Mouse (Mus musculus): ENCODE results near the gene Zfp14. TPM values are rescaled to one million over a fixed set of nuclear protein-coding genes. Genes with fewer than 3 reads are reported as not detected.

Zfp14 gene
- polyA plus RNA-seq (2017; shearing (Covaris generic)): 2.0 TPM

GRCm38 (mm10) chr7:30050882-30051548, at the start of gene Zfp14:
TSS of gene Zfp14 (minus strand) at chr7:30051380.

GRCm38 (mm10) chr7:30094646-30095429, 43.7 kb upstream of the Zfp14 start, which contains the start of gene Zfp260:
TSS of gene Zfp260 (plus strand) at chr7:30094777.

GRCm38 (mm10) chr7:30090092-30090969, 39.2 kb upstream of the Zfp14 start, which contains the start of the genes Gm26920 and Zfp566:
TSS of gene Gm26920 (minus strand) at chr7:30090410.
TSS of gene Zfp566 (minus strand) at chr7:30090527.

GRCm38 (mm10) chr7:30072146-30073028, 21.2 kb upstream of the Zfp14 start, which contains the start of gene Zfp82:
TSS of gene Zfp82 (minus strand) at chr7:30072900.

Other genes with a start within 250 kb of the Zfp14 start
- gene Zfp790, start 235.3 kb downstream of the Zfp14 start, polyA plus RNA-seq (2017; shearing (Covaris generic)): 8.3 TPM
- gene Zfp940, start 197.7 kb downstream of the Zfp14 start, polyA plus RNA-seq (2017; shearing (Covaris generic)): 4.3 TPM
- gene Zfp420, start 191.4 kb downstream of the Zfp14 start, polyA plus RNA-seq (2017; shearing (Covaris generic)): 12.1 TPM
- gene Zfp27, start 144.8 kb downstream of the Zfp14 start, polyA plus RNA-seq (2017; shearing (Covaris generic)): 2.4 TPM
- gene Zfp383, start 143.2 kb downstream of the Zfp14 start, polyA plus RNA-seq (2017; shearing (Covaris generic)): 1.00 TPM
- gene Zfp74, start 97.3 kb downstream of the Zfp14 start, polyA plus RNA-seq (2017; shearing (Covaris generic)): 6.7 TPM
- 8.8 TPM for gene Zfp568, start 67.4 kb downstream of the Zfp14 start, polyA plus RNA-seq (2017; shearing (Covaris generic))
- 7.3 TPM for gene Zfp82, start 21.5 kb upstream of the Zfp14 start, polyA plus RNA-seq (2017; shearing (Covaris generic))
- not detected for gene Gm26920, start 39.0 kb upstream of the Zfp14 start, polyA plus RNA-seq (2017; shearing (Covaris generic))
- 7.2 TPM for gene Zfp566, start 39.1 kb upstream of the Zfp14 start, polyA plus RNA-seq (2017; shearing (Covaris generic))
- gene Zfp260, start 43.4 kb upstream of the Zfp14 start, polyA plus RNA-seq (2017; shearing (Covaris generic)): 54.9 TPM
- gene Zfp382, start 70.6 kb upstream of the Zfp14 start, polyA plus RNA-seq (2017; shearing (Covaris generic)): 9.6 TPM
- gene Zfp146, start 118.4 kb upstream of the Zfp14 start, polyA plus RNA-seq (2017; shearing (Covaris generic)): 49.7 TPM
- gene Cox7a1, start 132.8 kb upstream of the Zfp14 start, polyA plus RNA-seq (2017; shearing (Covaris generic)): not detected
- gene Capns1, start 147.4 kb upstream of the Zfp14 start, polyA plus RNA-seq (2017; shearing (Covaris generic)): 52.2 TPM
- gene Polr2i, start 180.6 kb upstream of the Zfp14 start, polyA plus RNA-seq (2017; shearing (Covaris generic)): 27.8 TPM
- 34.7 TPM for gene Tbcb, start 180.9 kb upstream of the Zfp14 start, polyA plus RNA-seq (2017; shearing (Covaris generic))
- not detected for gene Ovol3, start 184.3 kb upstream of the Zfp14 start, polyA plus RNA-seq (2017; shearing (Covaris generic))
- gene Thap8, start 228.7 kb upstream of the Zfp14 start, polyA plus RNA-seq (2017; shearing (Covaris generic)): 1.0 TPM
- gene Wdr62, start 229.0 kb upstream of the Zfp14 start, polyA plus RNA-seq (2017; shearing (Covaris generic)): 5.2 TPM
- gene Clip3, start 240.3 kb upstream of the Zfp14 start, polyA plus RNA-seq (2017; shearing (Covaris generic)): not detected

Data from naive thymus-derived CD4-positive, alpha-beta T cell, adult 5 months (primary cell).